Mouse (Mus musculus) layer of hippocampus, postnatal 14 days (tissue): Measurements from ENCODE around the gene Adcy7. TPM values are rescaled to one million over a fixed set of nuclear protein-coding genes. Genes with fewer than 3 reads are reported as not detected.

Source experiments
- DNase-seq, 2 experiments: peaks; one replicate each; pipeline ENCODE4 v3.0.0; 2021 to 2022; ENCODE audit warnings: low spot score in 2 of 2, mixed read lengths in 1 of 2
- total RNA-seq, 2 experiments: library from RNA; stranded (reverse); gene quantifications; 2 replicates each; pipeline ENCODE4 v1.2.3; 2021

Adcy7 gene
- total RNA-seq, 2 experiments from 2014 or later, result 3.5 to 3.6 TPM

DNA sequence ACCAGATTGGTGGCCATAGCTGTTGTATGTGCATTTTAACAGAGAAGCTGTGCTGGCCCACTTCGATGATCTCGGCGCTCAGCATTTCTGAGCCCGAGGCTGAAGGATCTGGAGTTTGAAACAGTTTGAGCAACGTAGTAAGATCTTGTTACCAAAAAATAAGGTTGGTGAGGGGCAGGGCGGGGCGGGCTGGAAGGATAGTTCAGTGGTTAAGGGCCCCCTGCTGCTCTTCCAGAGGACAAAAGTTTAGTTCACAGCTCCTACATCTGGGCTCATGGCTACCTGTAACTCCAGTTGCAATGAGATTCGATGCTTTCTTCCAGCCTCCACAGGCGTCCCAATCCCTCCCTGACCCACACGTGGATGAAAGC is 26.5 kb downstream of the Adcy7 start:
- DNase-seq, result no peak

DNA sequence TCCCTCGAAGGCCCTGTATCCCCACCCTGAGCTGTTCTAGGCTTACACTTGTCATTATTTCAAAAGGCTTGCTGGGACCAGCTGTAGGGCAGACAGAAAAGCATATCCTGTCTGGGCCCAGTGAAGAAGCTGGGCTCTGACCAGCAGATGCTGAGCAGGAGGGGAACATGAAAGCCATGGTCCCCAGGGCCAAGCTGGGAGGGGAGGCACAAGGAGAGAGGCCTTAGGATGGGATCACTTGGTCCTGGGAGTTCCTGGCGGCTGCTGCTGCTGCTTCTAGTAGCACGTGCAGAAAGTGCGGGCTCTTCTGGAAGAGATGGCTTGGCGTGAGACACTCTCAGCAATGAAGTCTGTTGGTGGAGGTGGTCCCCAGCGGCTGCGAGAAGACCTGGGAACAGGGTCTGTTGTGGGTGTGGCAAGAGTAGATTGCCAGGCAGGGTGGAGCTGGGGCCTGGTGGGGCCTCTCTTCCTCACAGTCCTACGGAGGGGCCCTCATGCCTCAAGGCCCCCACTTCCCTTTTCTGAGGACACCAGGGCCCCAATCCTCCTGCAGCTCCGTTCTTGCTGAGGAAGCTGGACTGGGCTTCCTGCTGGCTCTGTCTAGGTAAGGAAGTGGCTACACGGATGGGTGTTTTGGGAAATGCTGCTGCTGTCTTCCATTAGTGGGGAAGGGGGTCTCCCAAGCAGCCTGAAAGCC is 27.9 kb downstream of the Adcy7 start:
- peak in 1 of 2 experiments; percentile 13 for DNase-seq

DNA sequence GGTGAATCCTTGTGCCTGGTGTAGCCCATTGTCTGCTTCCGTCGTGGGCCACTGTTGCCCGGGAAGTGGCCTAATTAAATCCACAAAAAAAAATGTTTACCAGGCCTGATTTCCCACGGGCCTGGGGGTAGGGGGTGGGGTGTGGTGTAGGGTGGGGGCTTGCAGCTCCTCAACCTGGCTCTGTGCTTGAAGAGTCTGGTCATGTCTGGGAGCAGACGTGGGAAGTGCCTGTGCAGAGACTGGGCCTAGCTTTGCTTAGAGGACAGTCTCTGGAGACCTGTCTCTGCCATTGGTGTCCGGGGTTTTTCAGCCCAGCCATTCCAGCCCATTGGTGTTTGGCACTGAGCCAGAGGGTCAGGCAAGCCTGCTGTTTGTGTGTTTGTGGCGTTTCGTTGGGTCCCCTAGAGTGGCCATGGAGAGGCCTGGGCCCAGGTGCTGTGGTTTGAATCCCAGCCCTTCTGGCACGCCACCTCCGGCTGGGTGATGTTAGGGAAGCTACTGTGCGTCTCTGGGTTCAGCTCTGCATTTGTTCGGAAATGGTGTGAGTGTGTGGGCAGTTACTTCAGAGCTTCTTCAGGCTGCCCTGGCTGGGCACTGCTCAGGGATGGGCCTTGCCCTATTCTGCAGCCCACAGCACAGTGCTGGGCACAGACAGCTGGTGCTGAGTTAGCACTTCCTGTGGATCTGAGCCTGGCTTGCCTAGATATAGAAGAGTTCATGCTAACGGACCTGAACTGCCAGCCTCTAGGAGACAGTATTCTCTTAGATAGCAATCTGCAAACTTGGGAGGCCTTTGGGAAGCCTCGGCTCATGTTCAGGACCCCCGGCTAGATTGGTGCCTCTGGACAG is 29.6 kb downstream of the Adcy7 start:
- DNase-seq, result no peak

DNA sequence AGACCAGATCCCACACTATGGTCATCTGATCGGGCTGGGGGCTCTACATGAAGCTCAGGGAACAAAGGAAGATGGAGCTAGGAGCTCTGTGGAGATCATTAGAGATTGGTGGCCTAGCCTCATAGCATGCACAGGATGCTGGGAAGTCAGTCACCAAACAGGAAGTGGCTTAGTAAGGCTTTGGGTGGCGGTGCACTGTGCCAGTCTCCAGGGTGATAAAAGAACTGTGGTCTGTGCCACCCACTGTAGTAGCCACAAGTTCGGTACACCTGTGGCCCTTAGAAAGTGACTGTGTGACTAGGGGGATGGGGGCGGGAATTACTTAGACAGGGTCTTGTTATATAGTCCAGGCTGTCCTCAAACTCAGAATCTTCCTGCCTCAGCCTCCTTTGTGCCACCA is 33.6 kb downstream of the Adcy7 start:
- no peak for DNase-seq

DNA sequence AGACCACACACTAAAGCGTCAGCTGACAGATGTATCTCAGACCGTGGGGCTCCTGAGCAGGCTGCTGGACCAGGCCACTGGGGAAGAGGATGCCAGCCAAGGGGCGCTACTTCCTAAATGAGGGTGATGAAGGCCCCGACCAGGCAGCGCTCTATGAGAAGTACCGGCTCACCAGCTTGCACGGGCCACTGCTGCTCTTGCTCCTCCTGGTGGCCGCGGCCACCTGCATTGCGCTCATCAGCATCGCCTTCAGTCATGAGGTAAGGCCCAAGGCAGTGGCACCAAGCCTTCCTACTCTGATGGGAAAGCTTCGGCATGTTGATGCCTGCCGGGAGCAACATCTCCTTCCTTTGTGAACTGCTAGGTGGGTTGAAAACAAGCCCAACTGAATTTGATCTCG is 34.3 kb downstream of the Adcy7 start:
- no peak for DNase-seq

DNA sequence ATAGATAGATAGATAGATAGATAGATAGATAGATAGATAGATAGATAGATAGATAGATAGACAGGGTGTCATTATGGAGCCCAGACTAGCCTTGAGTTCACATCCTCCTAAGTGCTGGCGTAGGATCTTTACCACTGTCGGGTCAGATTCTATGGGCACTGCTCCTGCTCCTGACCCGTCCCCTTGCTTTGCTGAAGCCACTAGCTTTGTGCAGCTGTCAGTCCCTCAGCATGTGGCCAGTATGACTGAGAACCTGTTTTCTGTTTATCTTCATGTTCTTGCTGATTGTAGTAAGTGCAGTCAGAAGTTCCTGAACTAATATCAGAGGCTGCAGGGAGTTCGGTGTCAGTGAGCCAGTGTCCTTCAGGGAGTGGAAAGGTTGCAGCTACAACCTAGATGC is 35.5 kb downstream of the Adcy7 start:
- DNase-seq, result no peak

DNA sequence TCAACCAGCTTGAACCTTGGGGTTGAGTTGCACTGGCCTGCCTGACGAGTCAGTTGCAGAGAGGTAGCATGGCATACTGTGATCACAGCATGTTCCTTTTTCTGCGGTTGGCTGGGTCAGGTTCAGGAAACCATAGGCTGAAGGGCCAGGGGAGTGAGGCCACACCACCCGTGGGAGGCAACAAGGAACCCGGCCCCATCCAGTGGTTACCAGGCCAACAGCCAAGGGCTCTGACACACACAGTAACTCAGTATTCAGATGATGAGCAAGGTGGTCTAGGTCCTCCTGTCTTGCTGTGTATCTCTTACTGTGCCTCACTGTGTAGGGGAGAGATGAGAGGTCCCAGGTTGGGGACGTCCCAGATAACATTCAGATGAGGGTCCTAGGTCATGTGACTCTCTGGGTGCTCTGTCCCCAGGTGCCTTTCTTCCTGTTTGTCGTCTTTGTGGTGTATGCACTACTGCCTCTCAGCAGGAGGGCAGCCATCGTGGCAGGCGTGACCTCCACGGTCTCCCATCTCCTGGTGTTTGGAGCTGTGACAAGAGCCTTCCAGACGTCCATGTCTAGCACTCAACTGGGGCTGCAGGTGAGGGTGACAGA is 37.2 kb downstream of the Adcy7 start:
- no peak for DNase-seq

DNA sequence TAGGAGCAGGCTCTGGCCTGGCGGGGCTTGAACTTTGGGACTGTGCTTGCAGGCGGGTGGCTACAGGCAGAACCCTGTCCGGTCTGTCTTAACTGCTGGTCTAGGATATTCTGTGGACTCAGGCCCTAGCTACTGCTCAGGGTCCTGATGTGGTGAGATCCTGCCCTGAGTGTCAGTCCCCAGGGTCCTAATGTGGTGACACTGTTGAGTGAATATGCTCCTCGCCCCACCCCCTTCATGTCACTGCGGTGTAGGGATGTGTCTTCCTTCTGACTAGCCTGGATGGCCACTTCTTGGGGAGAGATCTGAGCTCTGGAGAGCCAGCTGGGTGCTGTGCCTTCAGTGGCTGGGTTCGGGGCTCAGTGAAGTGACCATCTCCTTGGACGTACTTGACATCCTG is 37.7 kb downstream of the Adcy7 start:
- no peak for DNase-seq

DNA sequence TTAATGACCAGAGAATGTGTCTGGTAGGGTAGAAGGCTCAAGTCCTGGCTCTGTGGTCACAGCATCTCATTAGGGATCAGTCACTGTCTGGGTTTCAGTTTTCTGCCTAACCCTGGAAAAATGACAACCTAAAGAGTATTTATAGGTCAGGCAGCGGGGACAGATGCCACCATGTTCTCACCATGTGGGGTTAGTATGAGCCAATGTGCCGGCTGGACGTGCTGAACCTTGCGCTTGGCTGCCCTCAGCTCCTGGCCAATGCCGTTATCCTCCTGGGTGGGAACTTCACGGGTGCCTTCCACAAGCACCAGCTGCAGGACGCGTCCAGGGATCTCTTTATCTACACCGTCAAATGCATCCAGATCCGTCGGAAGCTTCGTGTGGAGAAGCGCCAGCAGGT is 38.1 kb downstream of the Adcy7 start:
- DNase-seq, result no peak

DNA sequence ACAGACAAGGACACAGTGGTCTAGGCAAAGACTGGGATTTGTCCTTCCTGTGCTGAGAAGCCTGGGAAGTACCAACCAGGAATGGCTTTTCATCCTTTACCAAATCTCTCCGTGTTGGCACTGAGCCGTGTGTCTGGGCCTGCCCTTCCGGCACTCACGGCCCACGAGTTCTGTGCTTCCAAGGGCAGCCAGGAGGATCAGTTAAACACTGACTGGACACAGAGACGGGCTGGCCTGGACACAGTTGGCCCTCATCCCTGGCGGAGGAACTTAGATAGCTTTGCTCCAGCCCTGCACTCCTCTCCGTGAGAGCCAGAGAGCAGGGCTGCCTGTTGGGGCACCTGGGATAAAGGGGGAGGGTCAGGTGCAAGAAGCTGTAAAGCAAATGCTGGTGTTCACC is 40.8 kb downstream of the Adcy7 start:
- DNase-seq, result no peak

DNA sequence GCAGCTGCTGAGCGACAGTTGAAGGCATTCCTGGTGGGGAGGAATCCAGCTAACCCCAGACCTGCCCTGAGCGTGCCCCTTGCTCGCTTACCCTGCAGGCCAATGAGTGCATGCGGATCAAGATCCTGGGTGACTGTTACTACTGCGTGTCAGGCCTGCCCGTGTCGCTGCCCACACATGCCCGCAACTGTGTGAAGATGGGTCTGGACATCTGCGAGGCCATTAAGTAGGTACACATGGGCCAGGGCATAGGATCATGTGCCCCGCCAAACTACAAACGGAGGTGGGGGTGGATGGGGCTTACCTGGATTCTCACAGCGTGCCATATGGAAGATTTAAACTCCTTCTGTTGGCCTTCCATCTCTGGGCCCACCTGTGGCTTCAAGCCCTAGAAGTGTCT is 41.8 kb downstream of the Adcy7 start:
- no peak for DNase-seq

DNA sequence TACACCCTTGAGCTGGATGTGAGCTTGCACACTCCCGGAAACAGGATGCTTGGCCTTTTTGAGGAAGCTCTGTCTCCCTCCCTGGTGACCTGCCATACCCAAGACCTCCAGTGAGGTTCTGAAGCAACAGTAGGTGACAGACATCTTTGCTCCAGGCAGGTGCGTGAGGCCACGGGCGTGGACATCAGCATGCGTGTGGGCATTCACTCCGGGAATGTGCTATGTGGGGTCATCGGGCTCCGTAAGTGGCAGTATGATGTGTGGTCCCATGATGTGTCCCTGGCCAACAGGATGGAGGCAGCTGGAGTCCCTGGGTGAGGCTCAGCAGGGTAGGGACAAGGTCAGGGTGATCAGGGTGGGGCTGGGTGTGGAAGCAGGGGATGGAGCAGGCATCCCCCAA is 43.1 kb downstream of the Adcy7 start:
- no peak for DNase-seq

DNA sequence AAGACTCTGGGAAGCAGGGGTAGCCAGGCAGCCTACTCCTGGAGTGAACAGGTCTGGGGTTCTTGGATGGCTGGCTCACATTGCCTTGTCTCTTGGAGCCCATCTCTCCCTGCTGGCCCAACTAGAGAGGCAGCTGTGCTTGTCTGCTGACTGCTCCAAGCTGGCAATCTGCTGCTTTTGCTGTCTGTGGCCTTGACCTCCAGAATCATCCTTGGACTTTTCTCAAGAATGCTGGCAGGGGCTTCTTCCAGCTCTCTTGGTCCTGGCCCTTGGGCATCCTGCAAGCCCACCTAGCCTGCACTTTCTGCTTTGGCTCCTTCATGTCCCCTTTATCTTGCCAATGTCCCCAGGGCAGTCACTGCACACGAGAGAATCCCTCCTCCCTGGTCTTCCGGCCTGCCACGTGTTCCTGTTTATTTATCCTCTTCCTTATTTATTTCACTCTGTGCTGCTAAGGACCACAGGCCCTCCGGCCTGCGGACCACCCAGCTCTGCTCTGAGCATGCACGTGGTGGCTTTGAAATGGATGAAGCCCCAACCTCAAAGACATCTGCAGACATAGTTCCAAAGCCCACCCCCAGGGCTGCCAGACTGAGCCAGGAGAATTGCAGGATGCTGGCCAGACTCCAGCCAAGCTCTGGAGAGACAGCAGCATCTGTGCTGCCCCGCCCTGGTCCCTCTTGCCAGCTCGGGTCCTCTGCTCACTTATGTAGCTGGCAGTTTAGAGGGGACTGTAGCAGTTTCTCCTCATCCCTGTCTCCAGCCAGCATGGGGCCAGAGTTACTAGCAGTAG is 44.1 kb downstream of the Adcy7 start:
- DNase-seq, result peak in 1 of 2 experiments; percentile 31

DNA sequence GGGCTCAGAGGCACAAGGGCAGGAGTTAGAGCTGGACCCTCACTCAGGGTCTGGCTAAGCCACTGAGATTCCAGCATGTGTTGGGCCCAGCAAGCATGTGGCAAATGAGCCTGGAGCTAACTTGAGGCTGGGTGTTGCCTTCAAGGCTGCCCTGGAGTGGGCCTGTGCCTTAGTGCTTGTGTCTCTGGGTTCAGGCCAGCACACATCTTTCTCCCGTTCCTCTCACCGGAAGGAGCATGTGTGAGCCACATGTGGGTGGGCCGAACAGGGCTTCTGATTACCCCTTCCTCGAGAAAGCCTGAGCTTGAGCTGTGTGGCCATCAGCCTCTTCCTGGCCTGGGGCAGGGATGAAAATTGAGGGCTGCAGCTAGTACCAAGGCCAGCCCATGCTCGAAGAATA is 45.1 kb downstream of the Adcy7 start:
- no peak for DNase-seq

DNA sequence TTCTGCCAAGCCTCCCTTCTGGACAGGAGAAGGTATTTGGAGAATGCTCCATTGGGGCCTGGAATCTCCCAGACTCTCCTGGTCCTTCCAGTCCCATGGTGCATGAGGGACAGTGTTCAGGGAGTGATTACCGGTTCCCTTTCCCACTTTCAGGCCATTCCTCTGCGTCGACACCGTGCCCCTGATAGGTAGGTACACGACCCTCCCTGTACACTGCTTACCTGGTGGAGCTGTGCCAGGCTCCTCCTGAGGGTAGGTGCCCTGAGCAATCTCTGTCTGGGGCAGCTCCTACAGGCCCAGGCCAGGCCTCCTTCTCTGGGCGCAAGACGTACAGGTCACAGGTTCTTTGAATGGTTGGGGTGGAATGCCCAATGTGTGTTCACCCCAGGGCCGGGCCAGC is 45.9 kb downstream of the Adcy7 start:
- DNase-seq, result no peak

DNA sequence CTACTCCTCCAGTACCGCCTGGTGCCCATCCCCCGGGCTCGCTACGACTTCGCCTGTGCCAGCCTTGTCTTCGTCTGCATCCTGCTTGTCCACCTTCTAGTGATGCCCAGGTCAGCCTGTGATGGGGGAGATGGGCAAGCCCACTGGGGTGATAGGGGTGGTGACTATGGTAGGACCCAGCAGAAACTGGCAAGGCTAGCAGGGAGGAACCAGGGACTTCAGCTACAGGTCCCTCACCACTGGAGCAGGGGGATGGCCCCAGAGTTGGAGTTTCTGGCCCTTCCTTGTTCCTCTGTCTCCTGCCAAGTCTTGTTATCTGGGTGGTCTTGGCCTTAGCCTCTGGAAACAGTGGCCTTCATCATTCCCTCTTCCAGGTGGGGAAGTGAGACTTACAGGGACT is 47.9 kb downstream of the Adcy7 start:
- no peak for DNase-seq

DNA sequence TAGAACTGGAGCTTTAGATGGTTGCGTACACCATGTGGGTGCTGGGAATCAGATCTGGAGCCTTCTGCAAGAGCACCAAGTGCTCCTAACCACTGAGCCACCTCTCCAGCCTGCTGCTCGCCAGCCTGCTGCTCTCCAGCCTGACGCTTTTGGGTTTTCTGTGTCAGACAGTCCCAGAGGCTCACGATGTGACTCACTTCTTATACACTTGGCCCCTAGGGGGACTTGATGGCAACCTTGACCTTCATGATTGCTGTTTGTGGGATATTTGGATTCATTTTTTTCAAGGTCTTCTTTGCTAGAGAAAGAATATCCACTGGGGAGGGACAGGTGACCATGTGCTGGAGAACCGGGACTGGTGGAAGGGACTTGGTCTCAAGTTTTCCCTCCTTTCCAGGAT is 49.2 kb downstream of the Adcy7 start:
- DNase-seq, result no peak

DNA sequence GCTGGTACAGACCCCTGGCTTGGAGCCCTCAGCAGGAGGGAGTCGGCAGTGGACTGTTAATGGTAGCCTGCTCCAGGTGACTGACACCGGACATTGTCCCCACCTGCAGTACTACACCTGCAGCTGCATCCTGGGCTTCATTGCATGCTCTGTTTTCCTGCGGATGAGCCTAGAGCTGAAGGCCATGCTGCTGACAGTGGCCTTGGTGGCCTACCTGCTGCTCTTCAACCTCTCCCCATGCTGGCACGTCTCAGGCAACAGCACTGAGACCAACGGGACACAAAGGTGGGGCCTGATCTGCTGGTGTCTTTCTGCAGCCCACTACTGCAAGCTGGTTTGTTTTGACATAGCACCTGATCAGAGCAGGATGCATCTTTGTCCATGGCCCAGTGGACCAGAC is 51.3 kb downstream of the Adcy7 start:
- DNase-seq, result no peak

DNA sequence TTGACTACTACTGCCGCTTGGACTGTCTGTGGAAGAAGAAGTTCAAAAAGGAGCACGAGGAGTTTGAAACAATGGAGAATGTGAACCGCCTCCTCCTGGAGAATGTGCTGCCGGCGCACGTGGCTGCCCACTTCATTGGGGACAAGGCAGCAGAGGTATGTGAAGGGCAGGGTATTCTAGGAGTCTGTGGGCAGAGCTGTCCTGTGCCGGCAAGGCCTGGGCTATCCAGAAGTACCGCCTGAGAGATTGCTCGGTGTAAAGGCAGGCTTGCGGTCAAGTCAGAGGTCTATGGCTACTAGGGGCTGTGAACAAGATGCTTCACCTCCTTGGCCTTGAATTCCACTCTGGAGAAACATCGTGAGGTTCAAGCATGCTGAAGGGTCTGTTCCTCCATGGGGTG is 52.6 kb downstream of the Adcy7 start:
- no peak for DNase-seq

DNA sequence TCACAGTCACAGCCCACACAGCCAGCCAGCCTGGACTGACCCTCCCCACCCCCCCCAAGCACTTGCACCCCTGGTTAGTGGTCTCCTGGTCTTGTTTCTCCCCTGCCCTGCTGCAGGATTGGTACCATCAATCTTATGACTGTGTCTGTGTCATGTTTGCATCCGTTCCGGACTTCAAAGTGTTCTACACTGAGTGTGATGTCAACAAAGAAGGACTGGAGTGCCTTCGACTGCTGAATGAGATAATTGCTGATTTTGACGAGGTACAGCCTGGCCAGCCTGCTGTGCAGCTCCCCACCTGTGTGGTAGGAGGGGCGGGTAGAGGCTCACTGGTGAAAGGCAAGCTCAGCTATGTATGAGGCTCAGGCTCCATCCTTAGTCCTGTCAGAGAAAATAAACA is 53.0 kb downstream of the Adcy7 start:
- no peak for DNase-seq

DNA sequence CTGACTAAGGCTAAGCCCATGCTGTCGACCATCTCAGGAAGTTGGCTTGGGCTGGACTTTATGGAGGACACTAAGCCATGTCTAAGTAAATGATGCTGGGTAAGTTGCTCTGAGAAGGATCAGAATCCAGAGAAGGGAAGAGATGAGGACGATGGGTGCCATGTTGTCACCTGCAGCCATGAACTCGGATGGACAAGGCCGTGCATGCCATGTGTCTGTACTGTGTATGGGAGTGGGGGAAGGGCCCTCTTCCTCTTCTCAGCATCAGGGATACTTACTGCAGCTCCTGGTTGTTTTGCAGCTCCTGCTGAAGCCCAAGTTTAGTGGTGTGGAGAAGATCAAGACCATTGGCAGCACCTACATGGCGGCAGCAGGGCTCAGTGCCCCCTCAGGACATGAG is 53.6 kb downstream of the Adcy7 start:
- no peak for DNase-seq

DNA sequence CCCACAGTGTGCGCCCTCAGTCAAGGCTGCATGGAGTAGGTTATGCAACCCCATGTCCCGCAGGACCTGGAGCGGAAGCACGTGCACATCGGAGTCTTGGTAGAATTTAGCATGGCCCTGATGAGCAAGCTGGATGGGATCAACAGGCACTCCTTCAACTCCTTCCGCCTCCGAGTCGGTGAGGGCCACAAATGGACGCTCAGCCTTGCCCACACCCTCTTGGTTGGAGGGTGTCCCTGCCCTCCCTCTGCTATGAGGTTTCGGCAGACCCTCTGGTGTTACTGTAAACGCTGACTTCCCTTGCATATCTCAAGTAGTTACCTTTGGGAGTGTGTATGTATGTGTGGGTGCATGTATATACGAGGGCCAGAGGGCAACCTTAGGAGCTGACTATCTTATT is 54.1 kb downstream of the Adcy7 start:
- no peak for DNase-seq
